Mouse (Mus musculus): Measurements from ENCODE around the gene Scfd2. TPM values are rescaled to one million over a fixed set of nuclear protein-coding genes. Genes with fewer than 3 reads are reported as not detected.

Scfd2 gene
- polyA plus RNA-seq, 1 experiment from 2014 or later: 21.7 TPM

DNA sequence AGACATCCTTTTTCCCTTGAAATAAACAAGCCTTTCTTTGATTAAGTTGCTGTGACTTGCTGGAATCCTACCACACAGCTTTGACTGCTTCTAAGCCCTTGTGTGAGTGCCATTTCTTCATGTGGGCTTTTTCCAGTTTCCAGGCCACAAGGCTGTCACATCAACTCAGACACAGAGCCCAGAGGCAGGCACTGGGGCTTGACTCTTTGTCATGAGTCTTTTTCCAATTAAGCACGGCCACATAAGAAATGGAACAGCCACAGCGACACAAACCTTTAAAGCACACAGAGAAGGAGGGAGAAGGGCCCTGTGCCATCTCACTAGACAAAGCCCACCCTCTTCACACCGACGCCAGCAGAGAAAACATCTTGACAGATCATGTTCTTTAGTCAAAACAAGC is 313.0 kb downstream of the Scfd2 start:
- peaks cover 22% of the 10 kb centered on the region for H3K4me1 ChIP-seq (replicated peaks)
- WGBS: 40% methylated on average over 4 of the region's 4 CpGs
- no peaks in the 10 kb centered on the region for H3K9me3 ChIP-seq
- no peaks in the 10 kb centered on the region for H3K36me3 ChIP-seq
- H3K4me3 ChIP-seq (replicated peaks): no peak overlapping the region
- H3K4me2 ChIP-seq (replicated peaks): no peak overlapping the region
- no peak overlapping the region for H3K27ac ChIP-seq
- ATAC-seq: no peak
- H3K27me3 ChIP-seq: no peaks in the 10 kb centered on the region
- no peak overlapping the region for H3K9ac ChIP-seq (replicated peaks)

DNA sequence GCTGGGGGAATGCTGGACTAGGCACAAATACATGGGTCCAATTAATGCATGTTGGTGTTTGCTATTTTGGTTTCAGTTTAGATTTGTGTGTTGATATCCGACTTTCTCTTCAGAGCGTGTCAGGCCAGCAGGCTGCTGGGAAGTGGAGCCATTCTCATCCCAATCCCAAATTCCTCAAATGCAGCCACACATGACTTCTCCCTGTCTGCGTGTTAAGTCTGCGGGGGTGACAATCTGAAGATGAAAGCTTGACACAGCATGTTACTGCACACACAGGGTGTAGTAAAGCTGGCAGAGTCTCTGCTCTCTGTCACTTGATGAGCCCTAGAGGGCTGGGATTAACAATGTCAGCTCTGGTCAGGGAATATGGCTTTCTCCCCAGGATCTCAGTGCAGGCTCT is 316.4 kb downstream of the Scfd2 start:
- H3K27ac ChIP-seq: no peak overlapping the region; the same call in 1 of the 2 replicates
- H3K27me3 ChIP-seq: 0 out of 2 replicates have a peak, but pooled peaks cover 3% of the 10 kb centered on the region
- ATAC-seq: peak; percentile 49
- no peaks in the 10 kb centered on the region for H3K9me3 ChIP-seq
- H3K4me1 ChIP-seq (replicated peaks): peaks cover 22% of the 10 kb centered on the region
- H3K36me3 ChIP-seq: no peaks in the 10 kb centered on the region
- WGBS: 3% methylated on average over 4 of the region's 4 CpGs
- H3K4me3 ChIP-seq (replicated peaks): no peak overlapping the region
- peak overlapping the region; percentile 17; the same call in 1 of the 2 replicates for H3K4me2 ChIP-seq (replicated peaks)
- H3K9ac ChIP-seq (replicated peaks): no peak overlapping the region

GRCm38 (mm10) chr5:74214501-74215110 is 317.0 kb downstream of the Scfd2 start:
- 5% methylated on average over 7 of the region's 7 CpGs for WGBS
- no peak overlapping the region for H3K9ac ChIP-seq (replicated peaks)
- no peak overlapping the region; the same call in 1 of the 2 replicates for H3K4me2 ChIP-seq (replicated peaks)
- no peak overlapping the region for H3K4me3 ChIP-seq (replicated peaks)
- H3K9me3 ChIP-seq: no peaks in the 10 kb centered on the region
- peaks cover 22% of the 10 kb centered on the region for H3K4me1 ChIP-seq (replicated peaks)
- peak overlapping the region; percentile 53 for H3K27ac ChIP-seq
- 0 out of 2 replicates have a peak, but pooled peaks cover 3% of the 10 kb centered on the region for H3K27me3 ChIP-seq
- no peaks in the 10 kb centered on the region for H3K36me3 ChIP-seq
- ATAC-seq: no peak

GRCm38 (mm10) chr5:74211346-74211745 is 320.2 kb downstream of the Scfd2 start:
- Histone ChIP-seq H3K4me2 (replicated peaks) (no peak overlapping the region), H3K4me1 (replicated peaks) (peaks cover 16% of the 10 kb centered on the region), H3K4me3 (replicated peaks) (no peak overlapping the region), H3K9me3 (no peaks in the 10 kb centered on the region), H3K27me3 (peaks cover 3% of the 10 kb centered on the region; the same call in 1 of the 2 replicates), H3K27ac (no peak overlapping the region), H3K9ac (replicated peaks) (no peak overlapping the region), H3K36me3 (no peaks in the 10 kb centered on the region)
- ATAC-seq: no peak
- WGBS: 83% methylated on average over 11 of the region's 11 CpGs

DNA sequence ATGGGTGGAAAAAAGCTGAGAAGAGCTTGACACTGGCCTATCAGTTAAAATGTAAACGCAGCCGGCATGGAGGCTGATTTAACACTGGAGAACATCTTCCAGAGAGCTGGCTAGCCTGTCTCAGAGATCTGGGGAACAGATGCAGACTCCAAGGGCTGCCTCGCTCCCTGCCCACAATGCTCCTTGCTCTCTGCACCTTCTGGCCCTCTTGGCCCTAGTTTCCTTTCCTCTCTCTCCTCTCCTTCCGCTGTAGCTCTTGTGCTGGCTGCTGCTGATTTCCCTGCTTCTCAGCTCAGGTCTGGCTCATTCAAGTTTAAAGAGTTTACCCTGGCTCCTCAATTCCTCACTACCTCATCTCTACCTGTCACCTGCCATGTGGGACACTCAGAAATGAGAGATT is 321.9 kb downstream of the Scfd2 start:
- Histone ChIP-seq H3K4me3 (replicated peaks) (no peak overlapping the region), H3K4me2 (replicated peaks) (no peak overlapping the region), H3K9ac (replicated peaks) (no peak overlapping the region), H3K9me3 (no peaks in the 10 kb centered on the region), H3K4me1 (replicated peaks) (peaks cover 6% of the 10 kb centered on the region; the same call in 1 of the 2 replicates), H3K27ac (no peak overlapping the region), H3K36me3 (no peaks in the 10 kb centered on the region), H3K27me3 (peaks cover 3% of the 10 kb centered on the region; the same call in 1 of the 2 replicates)
- 88% methylated on average over 4 of the region's 4 CpGs for WGBS
- ATAC-seq: no peak

DNA sequence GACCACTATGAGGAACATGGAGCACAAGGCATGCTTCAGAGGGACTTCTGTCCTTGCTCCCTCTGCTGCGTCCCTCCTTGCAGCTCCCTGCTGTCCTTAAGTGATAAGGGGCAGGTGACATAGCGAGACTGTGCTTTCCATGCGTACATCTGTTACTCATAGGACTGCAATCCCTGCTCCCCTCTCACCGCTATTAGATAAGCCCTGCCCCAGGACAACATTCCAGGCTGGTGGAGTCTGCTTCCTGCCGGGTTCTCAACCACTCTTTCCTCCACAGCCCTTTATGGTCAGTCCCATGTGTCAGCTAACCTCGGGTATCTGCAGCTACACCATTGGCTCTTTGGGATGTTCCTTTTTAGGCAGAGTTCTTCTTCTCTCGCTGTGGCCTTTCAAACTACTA is 323.1 kb downstream of the Scfd2 start:
- Histone ChIP-seq H3K27ac (no peak overlapping the region), H3K9ac (replicated peaks) (no peak overlapping the region), H3K4me3 (replicated peaks) (no peak overlapping the region), H3K4me2 (replicated peaks) (no peak overlapping the region), H3K4me1 (replicated peaks) (no peaks in the 10 kb centered on the region), H3K36me3 (no peaks in the 10 kb centered on the region), H3K27me3 (peaks cover 3% of the 10 kb centered on the region; the same call in 1 of the 2 replicates), H3K9me3 (no peaks in the 10 kb centered on the region)
- 76% methylated on average over 7 of the region's 7 CpGs for WGBS
- ATAC-seq: no peak

DNA sequence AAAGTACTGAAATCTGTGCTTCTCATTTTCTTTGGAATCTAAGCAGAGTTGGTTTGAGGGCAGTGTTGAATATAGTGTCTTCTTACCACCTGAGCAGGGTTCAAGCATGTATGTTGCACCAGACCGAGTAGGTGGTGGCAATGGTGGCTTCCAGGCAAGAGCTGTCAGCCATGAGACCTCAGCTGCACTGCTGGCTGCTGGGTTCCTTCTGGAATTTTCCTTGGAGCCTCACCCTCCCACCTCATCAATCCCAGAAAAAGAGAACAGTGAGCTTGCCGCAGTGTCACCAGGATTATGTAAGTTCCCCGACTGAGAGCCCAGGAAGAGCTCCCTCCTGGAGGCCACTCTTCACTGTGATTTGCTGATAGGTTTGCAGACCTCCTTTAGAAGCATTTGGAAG is 324.4 kb downstream of the Scfd2 start:
- Histone ChIP-seq H3K9me3 (0 out of 2 replicates have a peak, but pooled peaks cover 4% of the 10 kb centered on the region), H3K9ac (replicated peaks) (no peak overlapping the region), H3K36me3 (0 out of 2 replicates have a peak, but pooled peaks cover 4% of the 10 kb centered on the region), H3K4me2 (replicated peaks) (no peak overlapping the region), H3K4me1 (replicated peaks) (no peaks in the 10 kb centered on the region), H3K27me3 (peaks cover 1% of the 10 kb centered on the region; the same call in 1 of the 2 replicates), H3K4me3 (replicated peaks) (no peak overlapping the region), H3K27ac (no peak overlapping the region)
- ATAC-seq: no peak
- 81% methylated on average over 3 of the region's 3 CpGs for WGBS

DNA sequence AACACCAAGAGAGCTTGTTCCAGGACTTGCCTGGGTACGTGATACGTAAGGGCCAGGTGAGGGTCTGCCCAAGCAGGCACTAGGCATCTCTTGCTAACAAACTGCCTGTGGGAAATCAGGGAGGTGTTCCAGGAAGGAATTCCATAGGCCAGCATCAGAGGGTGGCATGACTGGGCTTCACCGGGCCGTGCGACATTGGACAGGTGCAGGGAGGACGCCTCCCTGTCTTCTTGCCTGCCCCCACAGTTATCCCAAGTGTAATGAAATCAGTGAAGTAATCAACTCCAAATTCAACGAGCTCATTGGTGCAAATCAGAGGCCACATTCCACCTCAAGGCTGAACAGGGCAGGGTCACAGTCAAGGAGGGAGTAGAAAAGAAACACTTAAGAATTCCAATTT is 324.9 kb downstream of the Scfd2 start:
- H3K9me3 ChIP-seq: 0 out of 2 replicates have a peak, but pooled peaks cover 4% of the 10 kb centered on the region
- WGBS: 86% methylated on average over 7 of the region's 7 CpGs
- H3K4me2 ChIP-seq (replicated peaks): no peak overlapping the region
- 0 out of 2 replicates have a peak, but pooled peaks cover 4% of the 10 kb centered on the region for H3K36me3 ChIP-seq
- no peak for ATAC-seq
- no peak overlapping the region for H3K4me3 ChIP-seq (replicated peaks)
- H3K27me3 ChIP-seq: no peaks in the 10 kb centered on the region; the same call in 1 of the 2 replicates
- no peak overlapping the region for H3K9ac ChIP-seq (replicated peaks)
- no peaks in the 10 kb centered on the region for H3K4me1 ChIP-seq (replicated peaks)
- no peak overlapping the region for H3K27ac ChIP-seq

GRCm38 (mm10) chr5:74206038-74206437 is 325.5 kb downstream of the Scfd2 start:
- Histone ChIP-seq H3K36me3 (0 out of 2 replicates have a peak, but pooled peaks cover 4% of the 10 kb centered on the region), H3K9ac (replicated peaks) (no peak overlapping the region), H3K9me3 (0 out of 2 replicates have a peak, but pooled peaks cover 4% of the 10 kb centered on the region), H3K4me1 (replicated peaks) (no peaks in the 10 kb centered on the region), H3K27ac (no peak overlapping the region), H3K4me2 (replicated peaks) (no peak overlapping the region), H3K4me3 (replicated peaks) (no peak overlapping the region), H3K27me3 (no peaks in the 10 kb centered on the region; the same call in 1 of the 2 replicates)
- 87% methylated on average over 7 of the region's 7 CpGs for WGBS
- ATAC-seq: no peak

DNA sequence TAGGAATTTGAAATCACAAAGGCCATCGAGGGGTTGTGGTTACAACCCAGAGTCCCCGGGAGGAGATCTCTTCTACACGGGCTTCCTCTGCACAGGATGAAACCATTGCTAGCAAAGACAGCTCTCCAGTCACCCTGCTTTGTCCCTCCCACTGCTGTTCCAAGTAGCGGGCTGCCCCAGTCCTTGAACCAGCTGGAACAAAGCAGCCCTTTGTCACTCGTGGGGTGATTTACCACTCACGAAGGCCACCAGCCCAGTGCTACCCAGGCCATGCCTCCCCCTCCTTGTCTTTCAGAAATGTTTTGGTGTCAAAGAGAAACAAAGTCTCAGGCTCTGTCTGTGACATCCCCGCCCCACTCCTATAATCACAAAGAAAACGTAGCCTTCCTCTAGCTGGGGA is 326.1 kb downstream of the Scfd2 start:
- no peaks in the 10 kb centered on the region for H3K4me1 ChIP-seq (replicated peaks)
- ATAC-seq: no peak
- H3K4me2 ChIP-seq (replicated peaks): no peak overlapping the region
- no peak overlapping the region for H3K4me3 ChIP-seq (replicated peaks)
- no peak overlapping the region for H3K9ac ChIP-seq (replicated peaks)
- 0 out of 2 replicates have a peak, but pooled peaks cover 4% of the 10 kb centered on the region for H3K9me3 ChIP-seq
- WGBS: 40% methylated on average over 8 of the region's 8 CpGs
- no peaks in the 10 kb centered on the region; the same call in 1 of the 2 replicates for H3K27me3 ChIP-seq
- H3K27ac ChIP-seq: no peak overlapping the region
- H3K36me3 ChIP-seq: 0 out of 2 replicates have a peak, but pooled peaks cover 4% of the 10 kb centered on the region

DNA sequence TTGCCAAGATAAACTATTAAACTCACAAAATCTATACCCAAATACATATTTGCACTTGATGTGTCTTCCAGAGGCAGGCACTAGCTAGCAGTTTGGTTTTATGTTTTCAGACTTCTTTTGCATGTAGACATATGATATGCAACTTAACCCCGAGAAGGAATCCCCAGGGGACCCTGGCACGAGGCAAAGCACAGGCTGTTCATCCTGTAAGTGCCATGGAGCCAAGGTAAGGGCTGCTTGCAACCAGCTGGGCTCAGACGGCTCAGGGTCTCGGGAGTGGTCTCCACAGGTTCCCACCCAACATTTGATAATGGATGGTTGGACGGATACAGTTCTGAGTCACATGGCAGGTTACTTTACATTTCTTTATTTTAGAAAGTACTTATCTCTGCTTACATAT is 327.1 kb downstream of the Scfd2 start:
- Histone ChIP-seq H3K9ac (replicated peaks) (no peak overlapping the region), H3K4me3 (replicated peaks) (no peak overlapping the region), H3K4me1 (replicated peaks) (no peaks in the 10 kb centered on the region), H3K9me3 (0 out of 2 replicates have a peak, but pooled peaks cover 4% of the 10 kb centered on the region), H3K27me3 (no peaks in the 10 kb centered on the region; the same call in 1 of the 2 replicates), H3K4me2 (replicated peaks) (no peak overlapping the region), H3K36me3 (0 out of 2 replicates have a peak, but pooled peaks cover 4% of the 10 kb centered on the region), H3K27ac (no peak overlapping the region)
- 74% methylated on average over 5 of the region's 5 CpGs for WGBS
- ATAC-seq: no peak

DNA sequence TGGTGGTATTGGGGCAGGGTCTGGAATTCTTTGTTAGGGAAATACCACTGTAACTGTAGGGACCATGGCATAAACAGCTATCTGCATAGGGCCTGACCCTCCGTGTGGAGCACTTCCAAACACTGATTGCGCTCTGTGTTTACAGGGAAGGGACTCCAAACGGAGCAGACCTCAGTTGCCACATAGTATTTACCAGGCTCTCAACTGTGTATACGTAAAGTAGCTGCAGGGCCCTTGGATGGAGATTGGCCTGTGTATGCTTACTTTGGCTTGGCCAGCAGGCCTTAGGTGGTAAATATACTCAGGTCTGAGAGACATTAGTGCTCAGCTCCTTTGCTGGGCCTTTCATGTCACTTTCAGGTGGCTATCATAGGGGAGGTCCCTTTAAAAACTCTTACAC is 329.0 kb downstream of the Scfd2 start:
- Histone ChIP-seq H3K9me3 (0 out of 2 replicates have a peak, but pooled peaks cover 4% of the 10 kb centered on the region), H3K27ac (no peak overlapping the region), H3K27me3 (no peaks in the 10 kb centered on the region; the same call in 1 of the 2 replicates), H3K4me2 (replicated peaks) (no peak overlapping the region), H3K9ac (replicated peaks) (no peak overlapping the region), H3K4me1 (replicated peaks) (peaks cover 7% of the 10 kb centered on the region; the same call in 1 of the 2 replicates), H3K4me3 (replicated peaks) (no peak overlapping the region), H3K36me3 (peaks cover 11% of the 10 kb centered on the region)
- ATAC-seq: no peak
- WGBS: 87% methylated on average over 4 of the region's 4 CpGs
